Mouse (Mus musculus): Measurements from ENCODE around the gene Dnajc5g.
A peak's percentile ranks its signal among the peaks of the same experiment; 100 is the strongest.

DNA sequence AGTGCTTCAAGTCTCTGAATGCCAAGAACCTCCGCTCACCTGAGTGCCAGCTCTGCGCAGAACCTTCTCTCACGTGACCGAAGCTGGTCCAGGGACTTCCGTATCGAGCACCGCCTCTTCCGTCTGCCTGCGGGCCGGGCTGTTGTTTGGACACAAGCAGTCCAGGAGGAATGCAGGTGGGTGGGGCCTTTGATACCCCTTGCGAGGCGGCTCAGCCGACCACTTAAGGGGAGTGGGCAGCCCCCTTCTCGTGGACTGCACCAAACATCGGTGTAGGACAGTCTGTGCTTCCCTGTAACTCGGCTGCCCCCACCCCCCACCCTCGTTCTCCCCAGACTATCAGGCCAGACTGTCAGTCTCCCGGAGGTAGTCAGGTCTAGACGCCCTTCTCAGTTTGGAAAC is 48.1 kb downstream of the Dnajc5g start, which contains the start of gene Mpv17:
- TF ChIP-seq POLR2A (IDR thresholded peaks at IDR 0.05; ENCODE audit: extremely low read depth, insufficient read depth, low read length) (peak; percentile 48; the same call in 1 of the 2 replicates), CTCF (IDR thresholded peaks at IDR 0.05; ENCODE audit: low read depth, low read length) (no peak)

Data from liver, adult 2 months (tissue).